Mouse (Mus musculus): ENCODE results near the gene Rpp14. TPM values are rescaled to one million over a fixed set of nuclear protein-coding genes. Genes with fewer than 3 reads are reported as not detected.
A peak's percentile ranks its signal among the peaks of the same experiment; 100 is the strongest.

Gene Rpp14
- polyA plus RNA-seq, 1 experiment, result 3.3 TPM

- TF ChIP-seq CTCF (IDR thresholded peaks at IDR 0.05; ENCODE audit: control insufficient read depth, insufficient read depth, insufficient replicate concordance, low read depth, low read length) (no peak), POLR2A (IDR thresholded peaks at IDR 0.05; ENCODE audit: control insufficient read depth, low read depth, low read length) (no peak)
- Histone ChIP-seq H3K4me3 (ENCODE audit: control insufficient read depth, low read depth, low read length) (no peak overlapping the region), H3K27ac (ENCODE audit: control insufficient read depth, insufficient read depth, low read depth, low read length) (no peak overlapping the region), H3K4me1 (ENCODE audit: control insufficient read depth, insufficient read depth, low read length) (peaks cover 5% of the 10 kb centered on the region), H3K36me3 (ENCODE audit: control insufficient read depth, insufficient read depth, low read length) (no peaks in the 10 kb centered on the region), H3K27me3 (ENCODE audit: control insufficient read depth, insufficient read depth, low read length) (no peaks in the 10 kb centered on the region)
Measured at GRCm38 (mm10) chr14:8059938-8060337, 20.2 kb upstream of the Rpp14 start.

GRCm38 (mm10) chr14:8062076-8062475, 18.1 kb upstream of the Rpp14 start:
- no peak overlapping the region for H3K27ac ChIP-seq (ENCODE audit: control insufficient read depth, insufficient read depth, low read depth, low read length)

GRCm38 (mm10) chr14:8062537-8063301, 17.4 kb upstream of the Rpp14 start:
- Histone ChIP-seq H3K36me3 (ENCODE audit: control insufficient read depth, insufficient read depth, low read length) (no peaks in the 10 kb centered on the region), H3K27me3 (ENCODE audit: control insufficient read depth, insufficient read depth, low read length) (no peaks in the 10 kb centered on the region), H3K4me1 (ENCODE audit: control insufficient read depth, insufficient read depth, low read length) (peaks cover 4% of the 10 kb centered on the region; the same call in 1 of the 2 replicates), H3K27ac (ENCODE audit: control insufficient read depth, insufficient read depth, low read depth, low read length) (no peak overlapping the region), H3K4me3 (ENCODE audit: control insufficient read depth, low read depth, low read length) (no peak overlapping the region)
- TF ChIP-seq CTCF (IDR thresholded peaks at IDR 0.05; ENCODE audit: control insufficient read depth, insufficient read depth, insufficient replicate concordance, low read depth, low read length), result no peak
- TF ChIP-seq POLR2A (IDR thresholded peaks at IDR 0.05; ENCODE audit: control insufficient read depth, low read depth, low read length), result no peak

More at GRCm38 (mm10) chr14:8062076-8062475, 18.1 kb upstream of the Rpp14 start:
- TF ChIP-seq CTCF (IDR thresholded peaks at IDR 0.05; ENCODE audit: control insufficient read depth, insufficient read depth, insufficient replicate concordance, low read depth, low read length) (no peak), POLR2A (IDR thresholded peaks at IDR 0.05; ENCODE audit: control insufficient read depth, low read depth, low read length) (no peak)
- Histone ChIP-seq H3K36me3 (ENCODE audit: control insufficient read depth, insufficient read depth, low read length) (no peaks in the 10 kb centered on the region), H3K4me3 (ENCODE audit: control insufficient read depth, low read depth, low read length) (no peak overlapping the region), H3K27me3 (ENCODE audit: control insufficient read depth, insufficient read depth, low read length) (no peaks in the 10 kb centered on the region), H3K4me1 (ENCODE audit: control insufficient read depth, insufficient read depth, low read length) (peaks cover 4% of the 10 kb centered on the region; the same call in 1 of the 2 replicates)

- Histone ChIP-seq H3K27ac (ENCODE audit: control insufficient read depth, insufficient read depth, low read depth, low read length) (no peak overlapping the region), H3K4me3 (ENCODE audit: control insufficient read depth, low read depth, low read length) (no peak overlapping the region), H3K27me3 (ENCODE audit: control insufficient read depth, insufficient read depth, low read length) (no peaks in the 10 kb centered on the region), H3K4me1 (ENCODE audit: control insufficient read depth, insufficient read depth, low read length) (peaks cover 4% of the 10 kb centered on the region; the same call in 1 of the 2 replicates), H3K36me3 (ENCODE audit: control insufficient read depth, insufficient read depth, low read length) (no peaks in the 10 kb centered on the region)
- TF ChIP-seq CTCF (IDR thresholded peaks at IDR 0.05; ENCODE audit: control insufficient read depth, insufficient read depth, insufficient replicate concordance, low read depth, low read length) (no peak), POLR2A (IDR thresholded peaks at IDR 0.05; ENCODE audit: control insufficient read depth, low read depth, low read length) (no peak)
Measured at GRCm38 (mm10) chr14:8063835-8064785, 16.1 kb upstream of the Rpp14 start.

- peaks cover 8% of the 10 kb centered on the region for H3K4me1 ChIP-seq (ENCODE audit: control insufficient read depth, insufficient read depth, low read length)
- no peaks in the 10 kb centered on the region for H3K36me3 ChIP-seq (ENCODE audit: control insufficient read depth, insufficient read depth, low read length)
- no peaks in the 10 kb centered on the region for H3K27me3 ChIP-seq (ENCODE audit: control insufficient read depth, insufficient read depth, low read length)
- H3K4me3 ChIP-seq (ENCODE audit: control insufficient read depth, low read depth, low read length), result peak overlapping the region; percentile 92
- H3K27ac ChIP-seq (ENCODE audit: control insufficient read depth, insufficient read depth, low read depth, low read length), result peak overlapping the region; percentile 94
- TF ChIP-seq POLR2A (IDR thresholded peaks at IDR 0.05; ENCODE audit: control insufficient read depth, low read depth, low read length), result no peak
- TF ChIP-seq CTCF (IDR thresholded peaks at IDR 0.05; ENCODE audit: control insufficient read depth, insufficient read depth, insufficient replicate concordance, low read depth, low read length), result no peak
Measured at GRCm38 (mm10) chr14:8080718-8081117, 551 bp downstream of the Rpp14 start.

- H3K4me1 ChIP-seq (ENCODE audit: control insufficient read depth, insufficient read depth, low read length), result peaks cover 7% of the 10 kb centered on the region
- H3K27me3 ChIP-seq (ENCODE audit: control insufficient read depth, insufficient read depth, low read length), result no peaks in the 10 kb centered on the region
- no peak overlapping the region for H3K27ac ChIP-seq (ENCODE audit: control insufficient read depth, insufficient read depth, low read depth, low read length)
- no peaks in the 10 kb centered on the region for H3K36me3 ChIP-seq (ENCODE audit: control insufficient read depth, insufficient read depth, low read length)
- TF ChIP-seq POLR2A (IDR thresholded peaks at IDR 0.05; ENCODE audit: control insufficient read depth, low read depth, low read length), result no peak
- TF ChIP-seq CTCF (IDR thresholded peaks at IDR 0.05; ENCODE audit: control insufficient read depth, insufficient read depth, insufficient replicate concordance, low read depth, low read length), result no peak
- H3K4me3 ChIP-seq (ENCODE audit: control insufficient read depth, low read depth, low read length), result no peak overlapping the region
Measured at GRCm38 (mm10) chr14:8082949-8083348, 2.8 kb downstream of the Rpp14 start.

- Histone ChIP-seq H3K4me1 (ENCODE audit: control insufficient read depth, insufficient read depth, low read length) (no peaks in the 10 kb centered on the region), H3K4me3 (ENCODE audit: control insufficient read depth, low read depth, low read length) (no peak overlapping the region), H3K27me3 (ENCODE audit: control insufficient read depth, insufficient read depth, low read length) (no peaks in the 10 kb centered on the region), H3K36me3 (ENCODE audit: control insufficient read depth, insufficient read depth, low read length) (no peaks in the 10 kb centered on the region), H3K27ac (ENCODE audit: control insufficient read depth, insufficient read depth, low read depth, low read length) (no peak overlapping the region)
- TF ChIP-seq CTCF (IDR thresholded peaks at IDR 0.05; ENCODE audit: control insufficient read depth, insufficient read depth, insufficient replicate concordance, low read depth, low read length), result no peak
- no peak for TF ChIP-seq POLR2A (IDR thresholded peaks at IDR 0.05; ENCODE audit: control insufficient read depth, low read depth, low read length)
Measured at GRCm38 (mm10) chr14:8089016-8089415, 8.8 kb downstream of the Rpp14 start.

All from testis, adult 2 months (tissue).